Mouse (Mus musculus) heart, embryonic 11.5 days (tissue): ENCODE data around the gene Ehbp1. TPM values are rescaled to one million over a fixed set of nuclear protein-coding genes. Genes with fewer than 3 reads are reported as not detected.

Source experiments
- ATAC-seq: fragments of 200-750 bp; cut with Nextera tagmentation; replicated peaks from 2 replicates; pipeline ENCODE4 v1.8.0; 2017; ENCODE audit warnings: moderate library complexity; ENCODE audit not compliant: insufficient number of reproducible peaks, low FRiP score, low TSS enrichment
- H3K27ac ChIP-seq: fragments of 300-500 bp; sonication (generic); 2 replicates; pipeline ENCODE4 v1.5.1; 2014; ENCODE audit warnings: mild to moderate bottlenecking, low read depth, low read length
- H3K27me3 ChIP-seq: fragments of 300-500 bp; sonication (generic); 2 replicates; pipeline ENCODE4 v1.6.1; 2014; ENCODE audit warnings: mild to moderate bottlenecking, low read length, mixed read lengths; ENCODE audit not compliant: control insufficient read depth, insufficient read depth
- H3K36me3 ChIP-seq: fragments of 300-500 bp; sonication (generic); 2 replicates; pipeline ENCODE4 v1.6.1; 2014; ENCODE audit warnings: mild to moderate bottlenecking, low read length, moderate library complexity, mixed read lengths; ENCODE audit not compliant: control insufficient read depth, insufficient read depth
- H3K4me1 ChIP-seq: fragments of 300-500 bp; sonication (generic); 2 replicates; pipeline ENCODE4 v1.6.1; 2014; ENCODE audit warnings: low read length; ENCODE audit not compliant: control insufficient read depth, insufficient read depth
- H3K4me2 ChIP-seq: fragments of 300-500 bp; sonication (generic); 2 replicates; pipeline ENCODE4 v1.6.1; 2014; ENCODE audit warnings: mild to moderate bottlenecking, moderate library complexity
- H3K4me3 ChIP-seq: fragments of 300-500 bp; sonication (generic); 2 replicates; pipeline ENCODE4 v1.5.1; 2014; ENCODE audit warnings: low read depth, low read length
- H3K9ac ChIP-seq: fragments of 300-500 bp; sonication (generic); 2 replicates; pipeline ENCODE4 v1.6.1; 2014; ENCODE audit warnings: mild to moderate bottlenecking, low read depth, low read length, moderate library complexity
- H3K9me3 ChIP-seq: fragments of 300-500 bp; sonication (generic); replicated peaks from 2 replicates; pipeline ENCODE4 v1.6.1; 2016; ENCODE audit warnings: low read length; ENCODE audit not compliant: control insufficient read depth
- WGBS: fragments of 180-500 bp; shearing (Covaris S2); extraction: QIAGEN DNeasy Blood & Tissue Kit; methylation state at CpG from one replicate; pipeline ENCODE4 v1.1.7; 2014; ENCODE audit not compliant: insufficient replicate concordance; 5-methylcytosine and 5-hydroxymethylcytosine counted together
- polyA plus RNA-seq: library from polyadenylated mRNA; unstranded; fragments of >200 nt; fragmentation: Nextera tagmentation; extraction: Ambion mirVana; gene quantifications from 2 replicates; pipeline ENCODE4 v1.2.1, GENCODE M21; 2014

The Ehbp1 gene
- polyA plus RNA-seq, 1 experiment from 2014 or later = 18.3 TPM

DNA sequence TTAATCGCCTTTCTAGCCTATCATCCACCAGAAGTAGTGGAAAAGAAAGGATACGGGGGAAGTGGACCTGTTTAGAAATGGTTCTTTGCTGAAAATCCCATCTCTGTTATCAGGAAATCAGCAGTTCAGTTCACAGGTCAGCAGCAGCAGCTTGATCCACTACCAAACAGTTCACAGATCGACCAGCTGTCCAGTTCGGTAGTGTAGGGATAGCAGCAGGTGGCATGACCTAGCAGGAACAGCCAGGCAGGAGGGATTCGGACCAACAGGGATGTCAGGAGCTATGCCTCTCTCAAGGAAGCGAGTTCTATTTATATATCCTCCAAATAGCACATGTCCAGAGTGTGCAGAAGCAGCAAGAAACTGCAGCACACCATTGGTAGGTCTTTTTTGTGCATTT lies 40.9 kb downstream of the Ehbp1 start:
- Histone ChIP-seq H3K27ac (no peak overlapping the region), H3K4me3 (no peak overlapping the region), H3K9me3 (no peaks in the 10 kb centered on the region), H3K4me1 (no peaks in the 10 kb centered on the region), H3K27me3 (no peaks in the 10 kb centered on the region), H3K4me2 (no peak overlapping the region), H3K36me3 (no peaks in the 10 kb centered on the region), H3K9ac (no peak overlapping the region)
- 53% methylated on average over 6 of the region's 6 CpGs for WGBS
- ATAC-seq = no peak

DNA sequence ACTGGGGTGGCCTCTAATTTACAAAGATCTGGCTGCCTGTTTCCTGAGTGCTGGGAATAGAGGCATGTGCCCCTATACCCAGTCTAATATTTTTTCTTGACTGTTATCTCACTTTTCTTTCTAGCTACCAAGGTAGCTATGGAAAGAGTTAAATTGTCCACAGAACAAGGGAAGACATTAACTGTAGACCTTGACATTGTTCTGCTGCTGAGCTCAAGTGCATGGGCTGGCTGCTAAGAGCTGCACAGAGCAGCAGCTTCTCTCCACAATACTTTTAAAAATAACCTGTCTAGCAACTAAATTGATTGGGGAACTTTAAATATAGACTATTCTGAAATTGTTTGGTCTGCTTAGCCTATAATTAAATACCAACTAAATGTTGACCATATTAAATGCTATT lies 52.9 kb downstream of the Ehbp1 start:
- H3K4me1 ChIP-seq = no peaks in the 10 kb centered on the region
- H3K9me3 ChIP-seq = no peaks in the 10 kb centered on the region
- H3K4me2 ChIP-seq = no peak overlapping the region
- H3K27me3 ChIP-seq = no peaks in the 10 kb centered on the region
- no peak overlapping the region for H3K4me3 ChIP-seq
- no peak overlapping the region for H3K9ac ChIP-seq
- H3K27ac ChIP-seq = no peak overlapping the region
- no peaks in the 10 kb centered on the region for H3K36me3 ChIP-seq
- ATAC-seq = no peak

DNA sequence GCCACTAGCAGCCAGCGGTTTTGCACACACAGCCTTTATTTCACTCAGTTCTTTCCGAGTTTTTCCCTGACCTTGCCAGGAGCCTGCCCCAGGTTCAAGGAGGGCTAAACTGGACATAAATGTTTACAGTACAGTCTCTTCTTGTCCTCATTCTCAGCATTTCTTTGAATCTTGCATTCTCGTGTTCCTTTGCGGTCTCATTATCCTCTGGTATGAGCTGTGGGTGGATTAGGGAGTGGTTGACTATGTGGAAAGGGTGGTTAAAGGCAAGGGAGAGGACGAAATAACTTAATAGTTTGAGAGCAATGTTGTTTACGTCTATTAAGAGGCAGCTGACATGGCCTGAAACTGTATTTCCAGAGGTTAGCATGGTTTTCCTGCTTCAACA lies 54.6 kb downstream of the Ehbp1 start:
- H3K4me2 ChIP-seq = peak overlapping the region; percentile 70
- no peaks in the 10 kb centered on the region for H3K27me3 ChIP-seq
- peak overlapping the region; percentile 80 for H3K9ac ChIP-seq
- H3K4me1 ChIP-seq = no peaks in the 10 kb centered on the region
- H3K9me3 ChIP-seq = no peaks in the 10 kb centered on the region
- ATAC-seq = no peak
- WGBS = 2% methylated on average over 6 of the region's 6 CpGs
- peak overlapping the region; percentile 56 for H3K4me3 ChIP-seq
- no peaks in the 10 kb centered on the region for H3K36me3 ChIP-seq
- H3K27ac ChIP-seq = peak overlapping the region; percentile 86

GRCm38 (mm10) chr11:22286885-22287512 lies 55.1 kb downstream of the Ehbp1 start:
- H3K9me3 ChIP-seq = no peaks in the 10 kb centered on the region
- H3K9ac ChIP-seq = peak overlapping the region; percentile 85
- 2% methylated on average over 30 of the region's 43 CpGs for WGBS
- no peaks in the 10 kb centered on the region for H3K27me3 ChIP-seq
- peak overlapping the region; percentile 74 for H3K4me2 ChIP-seq
- peak; percentile 100 for ATAC-seq
- H3K4me1 ChIP-seq = no peaks in the 10 kb centered on the region
- H3K4me3 ChIP-seq = peak overlapping the region; percentile 69
- peaks cover 3% of the 10 kb centered on the region for H3K36me3 ChIP-seq
- peak overlapping the region; percentile 86 for H3K27ac ChIP-seq

DNA sequence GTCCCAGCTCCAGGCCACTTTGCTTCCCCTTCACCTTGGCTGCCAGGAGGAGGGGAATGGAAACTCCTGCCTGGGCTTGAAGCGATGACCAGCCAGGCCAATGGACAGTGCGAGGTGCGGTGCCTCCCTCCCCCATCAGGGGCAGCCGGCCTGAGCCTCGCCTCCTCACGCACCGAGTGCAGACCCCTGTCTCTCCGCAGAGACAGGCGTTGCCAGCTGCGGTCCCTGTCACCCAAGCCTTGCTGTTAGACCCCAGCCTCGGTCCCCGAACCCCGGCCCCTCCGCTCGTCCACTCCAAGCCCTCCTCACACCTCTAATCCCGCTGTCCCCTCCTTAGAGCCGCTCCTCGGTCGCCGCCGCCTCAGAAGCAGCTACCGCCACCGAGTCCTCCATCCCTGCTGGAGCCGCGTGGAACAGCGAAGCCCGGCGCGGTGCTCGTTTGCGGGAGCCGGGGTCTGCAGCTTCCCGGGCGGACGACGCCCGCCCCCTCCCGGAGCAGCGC lies 55.7 kb downstream of the Ehbp1 start:
- H3K4me1 ChIP-seq = no peaks in the 10 kb centered on the region
- no peaks in the 10 kb centered on the region for H3K27me3 ChIP-seq
- WGBS = under 1% methylated on average over 33 of the region's 39 CpGs
- peak overlapping the region; percentile 74 for H3K4me2 ChIP-seq
- H3K36me3 ChIP-seq = peaks cover 3% of the 10 kb centered on the region
- H3K4me3 ChIP-seq = peak overlapping the region; percentile 69
- ATAC-seq = peak; percentile 46
- H3K27ac ChIP-seq = peak overlapping the region; percentile 76
- no peaks in the 10 kb centered on the region for H3K9me3 ChIP-seq
- peak overlapping the region; percentile 85 for H3K9ac ChIP-seq

DNA sequence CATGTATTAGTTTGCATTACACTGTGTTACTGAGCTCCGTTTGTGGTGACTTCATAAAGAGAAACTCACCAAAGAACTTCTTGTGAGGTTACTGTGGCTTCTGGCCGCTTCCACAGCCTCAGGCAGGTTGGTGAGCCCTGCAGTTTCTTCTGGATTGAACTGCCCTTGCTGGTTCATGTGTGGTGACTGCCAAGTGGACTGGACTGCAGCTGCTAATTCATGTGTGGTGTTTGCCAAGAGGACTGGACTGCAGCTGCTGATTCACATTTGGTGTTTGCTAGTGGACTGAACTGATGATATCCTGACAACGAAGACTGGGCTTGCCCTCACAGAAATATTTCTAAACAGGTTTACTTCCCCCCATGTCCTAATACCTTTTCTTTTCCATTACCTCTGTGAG lies 65.4 kb downstream of the Ehbp1 start:
- H3K4me2 ChIP-seq = no peak overlapping the region
- no peak overlapping the region for H3K4me3 ChIP-seq
- H3K27ac ChIP-seq = no peak overlapping the region
- H3K9me3 ChIP-seq = no peaks in the 10 kb centered on the region
- no peaks in the 10 kb centered on the region for H3K27me3 ChIP-seq
- no peaks in the 10 kb centered on the region for H3K4me1 ChIP-seq
- no peak for ATAC-seq
- peaks cover 3% of the 10 kb centered on the region; the same call in 1 of the 2 replicates for H3K36me3 ChIP-seq
- WGBS = 87% methylated on average over 3 of the region's 3 CpGs
- no peak overlapping the region for H3K9ac ChIP-seq

DNA sequence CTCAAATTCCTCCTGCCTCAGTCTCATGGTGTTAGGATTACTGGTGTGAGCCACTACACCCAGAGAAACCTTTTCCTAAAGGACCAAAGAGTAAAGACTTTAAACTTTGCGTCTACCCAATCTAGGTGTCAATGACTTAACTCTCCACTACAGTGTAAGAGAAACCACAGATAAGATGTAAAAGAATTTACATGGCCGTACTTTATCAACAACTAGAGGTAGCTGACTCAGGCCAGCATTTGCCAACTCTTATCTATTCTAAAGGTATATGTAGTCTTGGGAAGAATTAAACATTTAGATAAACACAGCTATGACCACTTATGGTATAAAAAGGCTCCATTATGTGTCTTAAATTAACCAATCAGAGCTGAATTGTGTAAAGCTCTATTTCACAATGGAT lies 67.9 kb downstream of the Ehbp1 start:
- Histone ChIP-seq H3K9me3 (no peaks in the 10 kb centered on the region), H3K27ac (no peak overlapping the region), H3K9ac (no peak overlapping the region), H3K4me1 (no peaks in the 10 kb centered on the region), H3K4me2 (no peak overlapping the region), H3K27me3 (no peaks in the 10 kb centered on the region), H3K36me3 (peaks cover 3% of the 10 kb centered on the region; the same call in 1 of the 2 replicates), H3K4me3 (no peak overlapping the region)
- no peak for ATAC-seq
- WGBS = 33% methylated on average over 2 of the region's 2 CpGs

GRCm38 (mm10) chr11:22273378-22273777 lies 68.7 kb downstream of the Ehbp1 start:
- Histone ChIP-seq H3K27me3 (no peaks in the 10 kb centered on the region), H3K36me3 (peaks cover 3% of the 10 kb centered on the region; the same call in 1 of the 2 replicates), H3K4me1 (no peaks in the 10 kb centered on the region), H3K9me3 (no peaks in the 10 kb centered on the region), H3K9ac (no peak overlapping the region), H3K4me2 (no peak overlapping the region), H3K4me3 (no peak overlapping the region), H3K27ac (no peak overlapping the region)
- ATAC-seq = no peak
- WGBS = 79% methylated on average over 7 of the region's 7 CpGs

DNA sequence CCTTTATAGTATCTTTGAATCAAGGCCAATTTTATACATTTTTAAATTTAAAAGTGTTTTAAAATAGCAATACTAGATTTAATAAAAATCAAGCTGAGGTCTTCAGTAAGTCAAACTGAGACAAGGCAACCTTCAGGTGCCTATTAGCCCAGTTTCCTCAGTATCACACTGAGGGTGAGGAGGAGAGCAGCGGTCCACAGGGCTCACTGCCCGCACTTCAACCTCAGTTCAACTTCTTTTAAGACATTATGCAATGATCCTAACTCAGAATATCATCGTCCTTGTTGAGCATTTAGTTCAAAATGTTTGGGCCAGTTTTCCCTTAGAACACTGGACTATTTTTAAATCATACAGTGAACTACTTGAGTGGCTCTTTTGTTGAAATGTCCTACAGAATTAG lies 70.2 kb downstream of the Ehbp1 start:
- Histone ChIP-seq H3K27ac (no peak overlapping the region), H3K9me3 (no peaks in the 10 kb centered on the region), H3K4me3 (no peak overlapping the region), H3K36me3 (peaks cover 3% of the 10 kb centered on the region; the same call in 1 of the 2 replicates), H3K4me2 (no peak overlapping the region), H3K27me3 (no peaks in the 10 kb centered on the region), H3K9ac (no peak overlapping the region), H3K4me1 (no peaks in the 10 kb centered on the region)
- WGBS = 90% methylated on average over 3 of the region's 3 CpGs
- no peak for ATAC-seq
